Mouse (Mus musculus) intestine, postnatal 0 days (tissue): ENCODE measurements around the gene Ube2z. TPM values are rescaled to one million over a fixed set of nuclear protein-coding genes. Genes with fewer than 3 reads are reported as not detected.

Experiments used
- ATAC-seq: fragments of 200-750 bp; cut with Nextera tagmentation; 2 replicates; pipeline ENCODE4 v1.8.0; 2017; ENCODE audit warnings: mild to moderate bottlenecking, moderate TSS enrichment, moderate library complexity
- H3K27ac ChIP-seq: fragments of 300-500 bp; sonication (generic); 2 replicates; pipeline ENCODE4 v1.5.1; 2014; ENCODE audit warnings: mild to moderate bottlenecking, low read depth, low read length, moderate library complexity
- H3K27me3 ChIP-seq: fragments of 300-500 bp; sonication (generic); replicated peaks from 2 replicates; pipeline ENCODE4 v1.6.1; 2014; ENCODE audit warnings: low read length, mixed read lengths; ENCODE audit not compliant: control insufficient read depth, insufficient read depth
- H3K36me3 ChIP-seq: fragments of 300-500 bp; sonication (generic); 2 replicates; pipeline ENCODE4 v1.6.1; 2014; ENCODE audit warnings: mild to moderate bottlenecking, moderate library complexity; ENCODE audit not compliant: control insufficient read depth, insufficient read depth
- H3K4me1 ChIP-seq: fragments of 300-500 bp; sonication (generic); replicated peaks from 2 replicates; pipeline ENCODE4 v1.6.1; 2014; ENCODE audit warnings: antibody characterized with exemption, low read length, mixed read lengths; ENCODE audit not compliant: control insufficient read depth, insufficient read depth
- H3K4me2 ChIP-seq: fragments of 300-500 bp; sonication (generic); replicated peaks from 2 replicates; pipeline ENCODE4 v1.6.1; 2014; ENCODE audit warnings: low read depth, mild to moderate bottlenecking, moderate library complexity
- H3K4me3 ChIP-seq: fragments of 300-500 bp; sonication (generic); 2 replicates; pipeline ENCODE4 v1.5.1; 2014; ENCODE audit warnings: low read depth, low read length
- H3K9ac ChIP-seq: fragments of 300-500 bp; sonication (generic); 2 replicates; pipeline ENCODE4 v1.6.1; 2014; ENCODE audit warnings: mild to moderate bottlenecking, low read depth, low read length
- H3K9me3 ChIP-seq: fragments of 300-500 bp; sonication (generic); 2 replicates; pipeline ENCODE4 v1.6.1; 2016; ENCODE audit warnings: mixed run types; ENCODE audit not compliant: control insufficient read depth
- CTCF ChIP-seq: sonication (generic); IDR thresholded peaks from 2 replicates; pipeline ENCODE4 v1.5.1; 2016; ENCODE audit warnings: low read depth, mild to moderate bottlenecking, control low read depth, antibody characterized with exemption, moderate library complexity
- WGBS: fragments of 180-500 bp; shearing (Covaris S2); extraction: QIAGEN DNeasy Blood & Tissue Kit; methylation state at CpG from one replicate; pipeline ENCODE4 v1.1.7; 2014; 5-methylcytosine and 5-hydroxymethylcytosine counted together
- polyA plus RNA-seq: library from polyadenylated mRNA; unstranded; fragments of >200 nt; fragmentation: Nextera tagmentation; extraction: Ambion mirVana; gene quantifications from 2 replicates; pipeline ENCODE4 v1.2.1, GENCODE M21; 2015

Gene Ube2z
- polyA plus RNA-seq, 1 experiment from 2014 or later, result 24.8 TPM

- Histone ChIP-seq H3K9ac (no peak overlapping the region; the same call in 1 of the 2 replicates), H3K4me1 (peaks cover 8% of the 10 kb centered on the region; the same call in 1 of the 2 replicates), H3K4me3 (peak overlapping the region; percentile 55), H3K4me2 (peak overlapping the region; percentile 98), H3K27me3 (peaks cover 38% of the 10 kb centered on the region), H3K27ac (no peak overlapping the region), H3K9me3 (no peaks in the 10 kb centered on the region), H3K36me3 (no peaks in the 10 kb centered on the region)
- WGBS, result under 1% methylated on average over 33 of the region's 33 CpGs
- no peak for ATAC-seq
- no peak for TF ChIP-seq CTCF
These were observed 58.8 kb downstream of the Ube2z start for GRCm38 (mm10) chr11:96006367-96006851.

- H3K27me3 ChIP-seq, result peaks cover 30% of the 10 kb centered on the region
- peak within 1 kb of the TSS; percentile 98 for H3K4me2 ChIP-seq
- peaks cover 8% of the 10 kb centered on the region; the same call in 1 of the 2 replicates for H3K4me1 ChIP-seq
- 1% methylated on average over 66 of the region's 74 CpGs for WGBS
- no peaks in the 10 kb centered on the region for H3K36me3 ChIP-seq
- H3K9ac ChIP-seq, result peak within 1 kb of the TSS; percentile 79
- TF ChIP-seq CTCF, result no peak
- peak within 1 kb of the TSS; percentile 55 for H3K4me3 ChIP-seq
- peak within 1 kb of the TSS; percentile 69 for H3K27ac ChIP-seq
- H3K9me3 ChIP-seq, result no peaks in the 10 kb centered on the region
- peak; percentile 61 for ATAC-seq
These were observed 59.6 kb downstream of the Ube2z start, which contains the start of gene Igf2bp1 for GRCm38 (mm10) chr11:96005403-96006271. Igf2bp1 (minus strand) TSS chr11:96005940.

GRCm38 (mm10) chr11:96004793-96005402 is 60.3 kb downstream of the Ube2z start:
- Histone ChIP-seq H3K27me3 (peaks cover 30% of the 10 kb centered on the region), H3K9ac (peak overlapping the region; percentile 79), H3K4me1 (peaks cover 8% of the 10 kb centered on the region; the same call in 1 of the 2 replicates), H3K9me3 (no peaks in the 10 kb centered on the region), H3K4me2 (peak overlapping the region; percentile 98), H3K4me3 (peak overlapping the region; percentile 55), H3K27ac (peak overlapping the region; percentile 69), H3K36me3 (no peaks in the 10 kb centered on the region)
- TF ChIP-seq CTCF, result no peak
- 1% methylated on average over 32 of the region's 57 CpGs for WGBS
- ATAC-seq, result peak; percentile 46

GRCm38 (mm10) chr11:96003969-96004792 is 61.0 kb downstream of the Ube2z start:
- WGBS, result 2% methylated on average over 31 of the region's 32 CpGs
- Histone ChIP-seq H3K9me3 (no peaks in the 10 kb centered on the region), H3K4me2 (peak overlapping the region; percentile 98), H3K4me3 (peak overlapping the region; percentile 55), H3K36me3 (no peaks in the 10 kb centered on the region), H3K9ac (peak overlapping the region; percentile 79), H3K4me1 (peaks cover 8% of the 10 kb centered on the region; the same call in 1 of the 2 replicates), H3K27me3 (peaks cover 27% of the 10 kb centered on the region), H3K27ac (peak overlapping the region; percentile 69)
- TF ChIP-seq CTCF, result no peak
- peak; percentile 29; the same call in 1 of the 2 replicates for ATAC-seq

- no peaks in the 10 kb centered on the region for H3K9me3 ChIP-seq
- H3K27ac ChIP-seq, result no peak overlapping the region
- H3K27me3 ChIP-seq, result peaks cover 20% of the 10 kb centered on the region
- no peaks in the 10 kb centered on the region for H3K36me3 ChIP-seq
- WGBS, result 12% methylated on average over 12 of the region's 12 CpGs
- no peak for TF ChIP-seq CTCF
- H3K4me1 ChIP-seq, result peaks cover 8% of the 10 kb centered on the region; the same call in 1 of the 2 replicates
- no peak for ATAC-seq
- H3K4me3 ChIP-seq, result peak overlapping the region; percentile 7; the same call in 1 of the 2 replicates
- H3K4me2 ChIP-seq, result peak overlapping the region; percentile 98
- no peak overlapping the region for H3K9ac ChIP-seq
These were observed 61.9 kb downstream of the Ube2z start for GRCm38 (mm10) chr11:96003100-96003900.

Other genes starting within 250 kb of the Ube2z start
- gene Phospho1, start 240.9 kb downstream of the Ube2z start, polyA plus RNA-seq, result 2.6 and 2.9 TPM in 2 replicates
- 19.9 and 23.2 TPM in 2 replicates for gene Gngt2, start 228.2 kb downstream of the Ube2z start, polyA plus RNA-seq
- 7.5 and 8.1 TPM in 2 replicates for gene Abi3, start 222.9 kb downstream of the Ube2z start, polyA plus RNA-seq
- 18.2 and 21.1 TPM in 2 replicates for gene B4galnt2, start 150.5 kb downstream of the Ube2z start, polyA plus RNA-seq
- gene Igf2bp1, start 59.4 kb downstream of the Ube2z start, polyA plus RNA-seq, result 5.2 and 7.4 TPM in 2 replicates
- gene Gip, start 40.8 kb downstream of the Ube2z start, polyA plus RNA-seq, result 142 and 149 TPM in 2 replicates
- gene Snf8, start 30.5 kb downstream of the Ube2z start, polyA plus RNA-seq, result 91.8 and 99.2 TPM in 2 replicates
- 1,112 and 1,236 TPM in 2 replicates for gene Atp5g1, start 10.3 kb upstream of the Ube2z start, polyA plus RNA-seq
- not detected in 2 replicates for gene Calcoco2, start 46.6 kb upstream of the Ube2z start, polyA plus RNA-seq
- gene Ttll6, start 68.4 kb upstream of the Ube2z start, polyA plus RNA-seq, result 0.10 TPM in 1 of 2 replicates, not detected in the other
- not detected in 2 replicates for gene Hoxb13, start 128.9 kb upstream of the Ube2z start, polyA plus RNA-seq
- gene Hoxb9, start 206.1 kb upstream of the Ube2z start, polyA plus RNA-seq, result 0.37 and 1.5 TPM in 2 replicates
- 1.0 and 1.1 TPM in 2 replicates for gene Hoxb8, start 216.5 kb upstream of the Ube2z start, polyA plus RNA-seq
- gene Hoxb7, start 221.2 kb upstream of the Ube2z start, polyA plus RNA-seq, result 7.6 and 8.5 TPM in 2 replicates
- 5.7 and 6.4 TPM in 2 replicates for gene Hoxb6, start 227.1 kb upstream of the Ube2z start, polyA plus RNA-seq
- 14.7 and 15.8 TPM in 2 replicates for gene Hoxb5, start 237.9 kb upstream of the Ube2z start, polyA plus RNA-seq